Mouse (Mus musculus) G1E (cell line): ENCODE data around the gene Thrb. TPM values are rescaled to one million over a fixed set of nuclear protein-coding genes. Genes with fewer than 3 reads are reported as not detected.

Experiments used
- ATAC-seq: 2 replicates; pipeline ENCODE4 v1.8.0; 2016; ENCODE audit warnings: mild to moderate bottlenecking; ENCODE audit not compliant: insufficient number of reproducible peaks, poor library complexity, low FRiP score, severe bottlenecking; ENCODE audit errors: extremely low read depth
- DNase-seq: peaks from one replicate; pipeline ENCODE4 v3.0.0; 2012; ENCODE audit warnings: low spot score
- H3K27me3 ChIP-seq: 2 replicates; pipeline ENCODE4 v1.6.1; 2012; ENCODE audit warnings: mild to moderate bottlenecking, low read length, inconsistent platforms; ENCODE audit not compliant: insufficient read depth
- H3K36me3 ChIP-seq: replicated peaks from 2 replicates; pipeline ENCODE3; 2012; ENCODE audit warnings: mild to moderate bottlenecking, inconsistent platforms
- H3K4me1 ChIP-seq: 2 replicates; pipeline ENCODE4 v1.6.1; 2012; ENCODE audit warnings: low read depth, low read length, inconsistent platforms, mixed read lengths; ENCODE audit not compliant: insufficient read depth
- H3K4me3 ChIP-seq: 2 replicates; pipeline ENCODE4 v1.5.1; 2012; ENCODE audit warnings: low read depth, mild to moderate bottlenecking, inconsistent platforms, low read length, moderate library complexity, mixed read lengths
- H3K9me3 ChIP-seq: replicated peaks from 2 replicates; pipeline ENCODE4 v1.6.1; 2012; ENCODE audit warnings: inconsistent platforms
- CTCF ChIP-seq: IDR thresholded peaks from 2 replicates; pipeline ENCODE4 v1.5.1; 2012; ENCODE audit warnings: low read depth, low read length, inconsistent platforms, mixed read lengths
- GATA1 ChIP-seq: IDR thresholded peaks from 2 replicates; pipeline ENCODE4 v1.6.1; 2012; ENCODE audit warnings: borderline replicate concordance, low read length, inconsistent platforms, mixed read lengths
- GATA2 ChIP-seq: IDR thresholded peaks from 2 replicates; pipeline ENCODE4 v1.6.1; 2012; ENCODE audit warnings: low read depth, low read length, inconsistent platforms, borderline replicate concordance
- POLR2AphosphoS5 ChIP-seq: IDR thresholded peaks from 2 replicates; pipeline ENCODE4 v1.6.1; 2012; ENCODE audit warnings: low read depth, low read length, inconsistent platforms; ENCODE audit not compliant: insufficient replicate concordance
- TAL1 ChIP-seq: conservative IDR thresholded peaks from 2 replicates; pipeline ENCODE4 v1.6.1; 2012; ENCODE audit warnings: low read depth, low read length, inconsistent platforms, mixed read lengths
- polyA plus RNA-seq: library from polyadenylated mRNA; stranded (reverse); fragments of >175 nt; gene quantifications from 2 replicates; pipeline ENCODE4 v1.2.3, GENCODE M21; 2012
- total RNA-seq, 2 experiments: library from RNA; stranded (forward) in 1 of 2; stranded (reverse) in 1 of 2; fragments of 200-1000 nt in 1 of 2; fragments of >200 nt in 1 of 2; fragmentation: Nextera tagmentation in 1 of 2; gene quantifications; 2 replicates each; pipeline ENCODE4 v1.2.3; 2014 to 2017

Thrb gene
- total and polyA plus RNA-seq, 3 experiments, result 6.3 to 26.7 (median 7.0) TPM

DNA sequence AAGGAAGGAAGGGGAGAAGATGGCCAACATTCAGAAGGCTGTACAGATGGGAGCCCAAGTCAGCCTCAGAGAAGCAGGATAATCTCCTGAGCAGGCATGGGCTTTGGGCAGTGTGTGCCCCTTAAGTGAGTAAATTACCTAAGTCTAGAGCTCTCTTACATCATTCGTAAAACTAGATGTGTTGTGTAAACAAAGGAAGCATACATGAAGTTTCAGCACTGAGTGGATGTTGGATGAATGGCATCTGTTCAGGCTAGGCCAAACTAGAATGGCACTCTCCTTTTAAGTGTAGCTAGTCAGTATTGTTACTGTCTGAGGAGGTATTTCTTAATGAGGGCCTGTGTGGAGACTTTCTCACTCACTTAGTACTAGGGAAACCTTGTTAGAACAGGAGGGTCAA lies 66.8 kb downstream of the Thrb start:
- DNase-seq (no peak), ATAC-seq (no peak)
- H3K9me3 ChIP-seq, result no peaks in the 10 kb centered on the region
- no peak overlapping the region for H3K4me3 ChIP-seq
- TF ChIP-seq GATA2 (no peak), TAL1 (no peak), CTCF (no peak), POLR2AphosphoS5 (no peak)
- no peaks in the 10 kb centered on the region for H3K27me3 ChIP-seq
- peaks cover 5% of the 10 kb centered on the region; the same call in 1 of the 2 replicates for H3K4me1 ChIP-seq
- H3K36me3 ChIP-seq, result no peaks in the 10 kb centered on the region

DNA sequence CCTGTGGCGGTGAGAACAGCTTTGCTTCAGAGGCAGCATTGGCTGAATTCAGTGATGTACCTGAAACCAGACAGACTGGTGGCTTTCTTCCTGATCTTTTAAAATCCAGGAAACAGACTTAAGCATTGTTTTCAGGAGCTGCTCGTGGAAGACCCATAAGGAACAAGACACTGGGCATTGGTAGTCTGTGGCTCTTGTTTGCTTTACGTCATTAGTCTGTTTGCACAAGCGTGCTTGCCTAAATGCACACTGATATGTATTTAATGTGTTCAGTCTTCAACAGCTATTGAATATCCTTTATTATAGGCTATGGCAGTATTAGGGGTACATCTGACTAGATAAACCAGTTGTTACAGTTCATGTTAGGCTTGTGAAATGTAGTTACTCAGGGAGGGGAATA lies 67.8 kb downstream of the Thrb start:
- no peak for TF ChIP-seq CTCF
- TF ChIP-seq GATA2, result no peak
- TF ChIP-seq TAL1, result no peak
- no peak for TF ChIP-seq POLR2AphosphoS5
- no peak for TF ChIP-seq GATA1
- no peak for DNase-seq
- H3K4me1 ChIP-seq, result peaks cover 5% of the 10 kb centered on the region; the same call in 1 of the 2 replicates
- H3K36me3 ChIP-seq, result no peaks in the 10 kb centered on the region
- ATAC-seq, result no peak
- H3K9me3 ChIP-seq, result no peaks in the 10 kb centered on the region
- H3K27me3 ChIP-seq, result no peaks in the 10 kb centered on the region
- H3K4me3 ChIP-seq, result no peak overlapping the region

DNA sequence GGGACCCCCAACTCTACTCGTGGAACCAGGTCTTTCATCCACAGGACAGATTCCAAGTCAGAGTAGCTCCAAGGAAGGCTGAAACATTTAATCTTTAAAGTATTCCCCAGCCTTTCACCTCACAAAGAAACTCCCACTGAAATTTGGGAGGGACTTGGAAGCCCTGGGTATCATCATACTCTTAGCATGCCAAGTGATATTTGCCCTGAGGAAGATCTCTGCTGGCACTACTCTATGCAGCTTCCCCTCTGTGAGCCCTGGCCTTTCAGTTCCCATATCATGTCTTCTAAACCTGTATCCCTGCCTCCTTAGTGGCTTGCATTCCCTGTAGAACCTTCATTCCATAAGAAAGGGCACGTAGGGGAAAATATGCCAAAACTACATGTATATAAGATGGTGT lies 68.8 kb downstream of the Thrb start:
- H3K4me1 ChIP-seq, result peaks cover 5% of the 10 kb centered on the region; the same call in 1 of the 2 replicates
- H3K9me3 ChIP-seq, result no peaks in the 10 kb centered on the region
- no peak overlapping the region for H3K4me3 ChIP-seq
- TF ChIP-seq CTCF (no peak), POLR2AphosphoS5 (no peak), GATA1 (no peak), GATA2 (no peak), TAL1 (no peak)
- H3K27me3 ChIP-seq, result no peaks in the 10 kb centered on the region
- H3K36me3 ChIP-seq, result no peaks in the 10 kb centered on the region
- DNase-seq (no peak), ATAC-seq (no peak)

DNA sequence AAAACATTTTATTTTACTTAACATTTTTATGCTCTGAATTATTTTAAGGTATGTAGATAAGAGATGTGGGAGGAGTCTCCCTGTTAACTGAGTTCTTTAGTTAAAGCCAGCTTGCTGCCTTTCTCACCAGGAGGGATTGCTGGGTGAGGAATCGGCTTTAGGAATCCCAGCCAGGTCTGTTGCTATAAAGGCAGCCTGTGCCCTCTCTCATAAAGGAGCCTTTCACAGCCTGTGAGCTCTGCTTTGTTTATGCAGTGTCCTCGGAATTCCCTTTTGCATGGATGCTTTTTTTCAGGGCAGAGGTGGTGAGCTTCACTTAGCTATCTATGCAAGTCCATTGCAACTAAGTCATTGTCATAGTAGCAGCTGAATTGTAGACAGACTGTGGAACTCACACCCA lies 71.0 kb downstream of the Thrb start:
- H3K36me3 ChIP-seq, result no peaks in the 10 kb centered on the region
- peaks cover 9% of the 10 kb centered on the region for H3K4me1 ChIP-seq
- H3K4me3 ChIP-seq, result no peak overlapping the region
- TF ChIP-seq GATA1 (no peak), CTCF (no peak), POLR2AphosphoS5 (no peak), GATA2 (no peak), TAL1 (no peak)
- no peaks in the 10 kb centered on the region for H3K9me3 ChIP-seq
- ATAC-seq, result no peak
- DNase-seq, result no peak
- no peaks in the 10 kb centered on the region for H3K27me3 ChIP-seq

DNA sequence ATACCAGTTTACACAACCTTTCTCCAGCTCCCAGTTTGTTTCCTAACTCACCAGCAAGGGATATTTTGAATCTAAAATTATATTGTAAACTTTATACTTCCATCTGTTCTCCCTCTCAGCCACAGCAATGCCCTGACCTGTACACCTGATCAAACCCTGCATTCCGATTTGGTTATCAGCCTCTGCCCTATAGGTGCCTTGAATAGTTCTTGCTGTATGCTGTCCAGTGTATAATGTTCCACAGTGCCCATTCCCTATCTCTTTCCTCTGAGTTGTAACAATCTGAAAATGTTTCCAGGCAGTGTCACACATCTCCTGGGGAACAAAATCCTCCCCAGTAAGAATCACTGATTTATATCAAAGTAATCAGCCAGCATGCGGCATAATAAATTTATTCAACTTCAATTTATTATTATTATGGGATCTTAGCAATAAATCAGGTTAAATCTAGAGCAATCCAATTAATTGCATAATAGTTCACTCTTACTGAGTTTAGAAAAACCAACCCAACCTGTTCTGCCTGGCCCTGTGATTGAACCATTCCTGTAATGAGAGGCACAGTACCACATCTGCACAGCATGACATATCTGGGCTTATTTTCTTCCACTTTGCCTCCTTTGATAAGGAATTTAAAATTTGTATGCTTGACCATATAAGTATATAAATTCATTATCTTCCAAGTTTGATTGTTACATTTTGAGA lies 73.2 kb downstream of the Thrb start:
- H3K4me1 ChIP-seq, result peaks cover 9% of the 10 kb centered on the region
- H3K9me3 ChIP-seq, result no peaks in the 10 kb centered on the region
- H3K4me3 ChIP-seq, result no peak overlapping the region
- no peak for ATAC-seq
- DNase-seq, result no peak
- TF ChIP-seq POLR2AphosphoS5, result no peak
- H3K36me3 ChIP-seq, result no peaks in the 10 kb centered on the region
- H3K27me3 ChIP-seq, result no peaks in the 10 kb centered on the region

DNA sequence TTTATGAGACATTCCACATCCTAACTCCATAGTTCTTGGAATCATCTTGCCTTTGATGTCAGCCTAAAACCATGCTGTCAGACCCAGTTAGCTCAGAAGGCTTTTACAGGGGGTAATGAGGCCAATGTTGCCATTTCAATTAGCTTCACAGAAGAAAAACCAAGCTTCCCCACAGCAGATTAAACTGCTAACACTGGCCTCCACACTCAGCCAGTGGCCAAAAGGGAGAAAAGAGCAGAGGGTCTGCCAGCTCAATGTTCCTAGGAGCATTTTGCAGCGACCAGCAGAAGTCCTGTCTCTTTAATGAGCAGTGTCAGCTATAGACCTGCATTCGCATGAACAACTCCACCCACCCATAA lies 73.7 kb downstream of the Thrb start:
- ATAC-seq (no peak), DNase-seq (no peak)
- no peaks in the 10 kb centered on the region for H3K27me3 ChIP-seq
- H3K9me3 ChIP-seq, result no peaks in the 10 kb centered on the region
- H3K36me3 ChIP-seq, result no peaks in the 10 kb centered on the region
- no peak overlapping the region for H3K4me3 ChIP-seq
- peaks cover 9% of the 10 kb centered on the region for H3K4me1 ChIP-seq
- TF ChIP-seq CTCF (no peak), GATA1 (no peak), TAL1 (no peak), GATA2 (no peak), POLR2AphosphoS5 (no peak)

DNA sequence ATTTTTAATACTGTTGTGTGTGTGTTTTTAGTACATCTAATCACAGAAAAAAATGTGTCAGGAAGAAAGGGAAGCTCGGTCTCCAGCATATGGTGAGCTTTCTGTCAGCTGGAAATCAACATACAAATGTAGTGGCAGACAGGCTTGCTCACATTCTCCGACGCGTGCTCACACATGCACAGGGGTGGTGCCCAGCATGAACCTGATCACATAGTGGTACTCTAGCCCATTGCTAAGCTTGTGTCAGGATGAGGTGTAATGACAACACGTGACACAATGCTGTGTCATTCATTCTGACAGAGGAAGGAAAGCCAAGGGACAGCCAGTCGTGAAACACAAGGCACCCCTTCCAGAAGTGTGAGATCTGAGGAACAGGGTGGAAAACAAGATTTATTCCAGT lies 75.4 kb downstream of the Thrb start:
- Histone ChIP-seq H3K27me3 (no peaks in the 10 kb centered on the region), H3K9me3 (no peaks in the 10 kb centered on the region), H3K4me3 (no peak overlapping the region), H3K36me3 (no peaks in the 10 kb centered on the region), H3K4me1 (peaks cover 6% of the 10 kb centered on the region)
- ATAC-seq, result no peak
- no peak for TF ChIP-seq TAL1
- no peak for TF ChIP-seq GATA1
- no peak for TF ChIP-seq CTCF
- TF ChIP-seq GATA2, result no peak
- no peak for TF ChIP-seq POLR2AphosphoS5
- DNase-seq, result no peak
